Mouse (Mus musculus) 416B (cell line): ENCODE measurements at regions not wholly inside any gene's neighbourhood (a gene's known extent, or its start where the extent isn't known, plus 50 kb on each side); places are given as distances from the start of the nearest gene placed in this dataset.

Source experiments
- DNase-seq: peaks from one replicate; pipeline ENCODE4 v3.0.0; 2011; ENCODE audit warnings: low read depth

- DNase-seq, result no peak
These were observed 461.8 kb downstream of the Ccdc171 start for GRCm38 (mm10) chr4:83986951-83987822.

- no peak for DNase-seq
These were observed 462.5 kb downstream of the Ccdc171 start for GRCm38 (mm10) chr4:83987846-83988245.

GRCm38 (mm10) chr4:83988314-83988713 is 463.0 kb downstream of the Ccdc171 start:
- DNase-seq, result no peak

GRCm38 (mm10) chr4:83990126-83990989 is 465.0 kb downstream of the Ccdc171 start:
- no peak for DNase-seq

- DNase-seq, result peak; percentile 2
These were observed 465.9 kb downstream of the Ccdc171 start for GRCm38 (mm10) chr4:83991195-83991594.

GRCm38 (mm10) chr4:83997079-83997478 is 471.7 kb downstream of the Ccdc171 start:
- DNase-seq, result no peak

GRCm38 (mm10) chr4:84001645-84002044 is 476.3 kb downstream of the Ccdc171 start:
- DNase-seq, result no peak

- no peak for DNase-seq
These were observed 478.9 kb downstream of the Ccdc171 start for GRCm38 (mm10) chr4:84004055-84004778.

GRCm38 (mm10) chr4:84004786-84005382 is 479.5 kb downstream of the Ccdc171 start:
- DNase-seq, result no peak

GRCm38 (mm10) chr4:84011941-84012340 is 486.6 kb downstream of the Ccdc171 start:
- DNase-seq, result no peak

GRCm38 (mm10) chr4:84015139-84015538 is 489.8 kb downstream of the Ccdc171 start:
- DNase-seq, result no peak

GRCm38 (mm10) chr4:84015552-84016169 is 490.3 kb downstream of the Ccdc171 start:
- DNase-seq, result no peak

GRCm38 (mm10) chr4:84018135-84018534 is 492.8 kb downstream of the Ccdc171 start:
- no peak for DNase-seq

- no peak for DNase-seq
These were observed 493.4 kb downstream of the Ccdc171 start for GRCm38 (mm10) chr4:84018774-84019173.

GRCm38 (mm10) chr4:84019500-84020255 is 494.3 kb downstream of the Ccdc171 start:
- DNase-seq, result no peak

- no peak for DNase-seq
These were observed 495.3 kb downstream of the Ccdc171 start for GRCm38 (mm10) chr4:84020692-84021091.

GRCm38 (mm10) chr4:84022323-84022722 is 497.0 kb downstream of the Ccdc171 start:
- DNase-seq, result no peak

GRCm38 (mm10) chr4:84026144-84026543 is 500.8 kb downstream of the Ccdc171 start:
- no peak for DNase-seq

GRCm38 (mm10) chr4:84028120-84028519 is 502.8 kb downstream of the Ccdc171 start:
- DNase-seq, result no peak

GRCm38 (mm10) chr4:84030916-84031315 is 505.6 kb downstream of the Ccdc171 start:
- no peak for DNase-seq

- DNase-seq, result no peak
These were observed 507.2 kb downstream of the Ccdc171 start for GRCm38 (mm10) chr4:84032505-84032904.
